Mouse (Mus musculus) naive thymus-derived CD4-positive, alpha-beta T cell, adult 2 months (primary cell): ENCODE results near the gene Slc16a5.

Experiments
- DNase-seq: peaks from one replicate; pipeline ENCODE4 v3.0.0-alpha.2; 2011; ENCODE audit warnings: low read depth

Gene Slc16a5

GRCm38 (mm10) chr11:115515021-115515420, 52.7 kb downstream of the Slc16a5 start:
- peak; percentile 49 for DNase-seq

DNA sequence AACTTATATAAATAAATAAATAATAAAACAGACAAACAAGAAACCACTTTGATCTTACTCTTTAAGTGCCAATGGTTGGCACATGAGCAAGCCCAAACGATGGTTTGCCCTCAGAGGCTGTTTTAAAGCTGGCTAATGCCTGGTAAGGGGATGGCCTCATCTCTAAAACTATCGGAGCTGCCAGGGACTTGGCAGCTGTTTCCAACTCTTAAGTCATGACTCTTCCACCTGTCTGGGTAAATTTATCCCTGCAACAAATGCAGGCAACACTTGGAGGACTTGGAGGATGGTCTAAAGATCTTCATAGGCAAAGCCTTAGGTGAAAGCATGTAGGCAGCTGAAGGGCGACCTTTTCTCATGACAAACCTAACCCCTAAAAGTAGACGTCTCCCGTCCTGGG, 54.7 kb downstream of the Slc16a5 start:
- no peak for DNase-seq

GRCm38 (mm10) chr11:115518693-115519092, 56.4 kb downstream of the Slc16a5 start:
- no peak for DNase-seq

DNA sequence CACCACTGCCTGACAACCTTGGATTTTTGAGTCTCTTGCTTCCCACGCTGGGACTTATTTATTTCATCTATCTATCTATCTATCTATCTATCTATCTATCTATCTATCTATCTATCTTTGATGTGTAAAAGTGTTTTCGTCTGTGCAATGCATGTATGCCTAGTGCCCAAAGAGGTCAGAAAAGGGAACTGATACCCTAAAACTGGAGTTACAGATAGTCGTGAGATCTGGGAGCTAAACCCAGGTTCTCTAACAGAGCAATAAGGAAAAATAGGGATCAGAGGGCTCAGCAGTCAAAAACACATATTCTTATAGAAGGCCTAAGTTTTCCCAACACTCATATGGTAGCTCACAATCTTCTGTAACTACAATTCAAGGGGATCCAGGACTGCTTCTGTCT, 57.3 kb downstream of the Slc16a5 start:
- no peak for DNase-seq

GRCm38 (mm10) chr11:115520218-115520617, 57.9 kb downstream of the Slc16a5 start:
- DNase-seq = no peak

DNA sequence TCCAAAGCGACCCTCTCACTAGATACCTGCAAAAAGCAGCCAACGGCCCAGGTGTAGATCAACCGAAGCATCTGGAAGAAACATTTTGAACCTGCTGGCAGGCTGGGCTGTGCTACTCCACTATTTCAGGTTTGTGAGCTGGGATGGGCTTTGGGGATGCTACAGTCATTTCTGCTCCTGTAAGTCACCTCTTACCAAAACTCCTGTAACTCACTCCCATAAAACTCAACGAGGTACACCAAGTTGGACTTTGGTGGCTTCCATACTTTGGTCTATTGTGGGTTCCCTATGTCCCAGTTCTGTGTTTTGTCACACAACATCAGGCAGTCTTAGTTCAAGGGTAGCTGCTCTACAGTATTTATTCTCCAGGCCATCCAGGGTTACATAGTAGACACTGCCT, 58.8 kb downstream of the Slc16a5 start:
- DNase-seq = no peak

GRCm38 (mm10) chr11:115522238-115522637, 60.0 kb downstream of the Slc16a5 start:
- no peak for DNase-seq

GRCm38 (mm10) chr11:115522703-115523102, 60.4 kb downstream of the Slc16a5 start:
- DNase-seq = no peak
